Comparison of ENCODE assay signal across 8 mouse cellular contexts in the genomic region with DNA sequence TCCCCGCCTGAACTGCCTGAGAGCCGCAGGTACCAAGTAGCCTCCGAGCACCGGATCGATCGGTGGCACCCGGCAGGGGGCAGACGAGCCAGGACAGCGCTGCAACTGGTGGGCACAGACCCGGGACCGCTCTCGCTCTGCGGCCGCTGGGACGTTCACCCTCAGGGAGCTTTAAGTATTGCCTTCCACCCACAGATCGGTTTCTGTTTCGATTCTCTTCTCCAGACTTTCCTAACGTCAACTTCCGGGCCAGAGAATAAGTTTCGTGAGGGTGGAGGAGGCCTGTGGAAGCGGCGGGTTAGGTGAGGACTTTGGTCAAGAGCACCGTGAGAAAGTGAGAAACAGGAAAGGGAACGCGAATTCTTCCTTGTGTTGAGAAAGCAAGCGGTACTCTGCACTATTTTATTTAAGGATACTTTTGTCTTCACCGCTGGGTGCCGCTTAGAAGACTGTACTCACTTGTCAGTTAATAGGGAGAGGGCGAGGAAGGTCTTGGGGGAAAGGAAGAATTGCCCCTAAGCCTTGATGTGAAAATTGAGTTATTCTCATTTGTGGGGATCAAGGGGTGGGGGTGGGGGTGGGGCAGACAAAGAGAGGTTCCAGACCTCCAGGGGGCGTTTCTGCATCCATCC. TPM values are rescaled to one million over a fixed set of nuclear protein-coding genes. Genes with fewer than 3 reads are reported as not detected.
A peak's percentile ranks its signal among the peaks of the same experiment; 100 is the strongest.
DNase-seq lines count a peak whose midpoint lies in the region; ATAC-seq and TF ChIP-seq lines count a peak whose summit lies in the region.

A gene (minus strand): TSS at position 242 of the 632 bp plus-strand sequence.

- no peaks in the 10 kb centered on the region for H3K9me3 ChIP-seq in embryonic facial prominence, embryonic 11.5 days (replicated peaks; ENCODE audit: control insufficient read depth, low read length)
- H3K9me3 ChIP-seq in heart, embryonic 10.5 days = no peaks in the 10 kb centered on the region
- no peaks in the 10 kb centered on the region for H3K9me3 ChIP-seq in lung, postnatal 0 days (ENCODE audit: low read length)

- peak within 1 kb of the TSS; percentile 60 for H3K9ac ChIP-seq in embryonic facial prominence, embryonic 11.5 days (replicated peaks; ENCODE audit: low read length)
- H3K9ac ChIP-seq in lung, postnatal 0 days (replicated peaks; ENCODE audit: low read depth) = peak within 1 kb of the TSS; percentile 64

- peak; percentile 91 for ATAC-seq in embryonic facial prominence, embryonic 11.5 days (replicated peaks; ENCODE audit: insufficient number of reproducible peaks, low FRiP score, low TSS enrichment, low read depth)
- peak; percentile 93 for ATAC-seq in lung, postnatal 0 days

- peak; percentile 29 for DNase-seq in right cerebral cortex, adult 18-20 months
- DNase-seq in right cerebral cortex, postnatal 36 days (ENCODE audit: low spot score in 2 of 2) = no peak
- DNase-seq in embryonic facial prominence, embryonic 11.5 days (ENCODE audit: low spot score) = peak; percentile 73
- DNase-seq in heart, embryonic 10.5 days (ENCODE audit: low spot score) = peak; percentile 90
- DNase-seq in kidney, adult 9 months = peak; percentile 74
- DNase-seq in lung, postnatal 0 days (ENCODE audit: low spot score) = peak; percentile 96
- DNase-seq in ovary, adult 18-20 months (ENCODE audit: low spot score) = peak; percentile 39
- peak; percentile 85 for DNase-seq in thymus, postnatal 4 days

- H3K27ac ChIP-seq in embryonic facial prominence, embryonic 11.5 days (replicated peaks; ENCODE audit: low read depth, low read length) = no peak within 1 kb of the TSS
- peak within 1 kb of the TSS; percentile 87 for H3K27ac ChIP-seq in heart, embryonic 10.5 days
- peak within 1 kb of the TSS; percentile 94 for H3K27ac ChIP-seq in lung, postnatal 0 days (ENCODE audit: low read length)

- peak; percentile 66 for TF ChIP-seq CTCF in lung, postnatal 0 days (IDR thresholded peaks at IDR 0.05)

- H3K4me1 ChIP-seq in embryonic facial prominence, embryonic 11.5 days (ENCODE audit: control insufficient read depth, insufficient read depth, low read length) = no peaks in the 10 kb centered on the region
- H3K4me1 ChIP-seq in heart, embryonic 10.5 days = peaks cover 10% of the 10 kb centered on the region; the same call in 1 of the 2 replicates
- H3K4me1 ChIP-seq in lung, postnatal 0 days (ENCODE audit: insufficient read depth, low read depth, low read length) = peaks cover 9% of the 10 kb centered on the region; the same call in 1 of the 2 replicates

- no peaks in the 10 kb centered on the region for H3K36me3 ChIP-seq in embryonic facial prominence, embryonic 11.5 days (replicated peaks; ENCODE audit: control insufficient read depth, insufficient read depth, low read depth, low read length)
- H3K36me3 ChIP-seq in heart, embryonic 10.5 days = no peaks in the 10 kb centered on the region
- H3K36me3 ChIP-seq in lung, postnatal 0 days (ENCODE audit: insufficient read depth, low read length) = no peaks in the 10 kb centered on the region

- peak within 1 kb of the TSS; percentile 40 for H3K4me3 ChIP-seq in embryonic facial prominence, embryonic 11.5 days (ENCODE audit: low read depth, low read length)
- H3K4me3 ChIP-seq in heart, embryonic 10.5 days = peak within 1 kb of the TSS; percentile 66
- H3K4me3 ChIP-seq in lung, postnatal 0 days (ENCODE audit: low read depth, low read length) = peak within 1 kb of the TSS; percentile 71

- TF ChIP-seq EP300 in lung, postnatal 0 days (IDR thresholded peaks at IDR 0.05) = no peak

- H3K27me3 ChIP-seq in embryonic facial prominence, embryonic 11.5 days (ENCODE audit: control insufficient read depth, insufficient read depth, low read length) = no peaks in the 10 kb centered on the region
- H3K27me3 ChIP-seq in heart, embryonic 10.5 days (ENCODE audit: insufficient read depth, poor library complexity, severe bottlenecking) = no peaks in the 10 kb centered on the region
- no peaks in the 10 kb centered on the region for H3K27me3 ChIP-seq in lung, postnatal 0 days (replicated peaks; ENCODE audit: insufficient read depth, low read length)

- H3K4me2 ChIP-seq in embryonic facial prominence, embryonic 11.5 days (ENCODE audit: low read depth, low read length) = peak within 1 kb of the TSS; percentile 65
- peak within 1 kb of the TSS; percentile 78 for H3K4me2 ChIP-seq in lung, postnatal 0 days (replicated peaks; ENCODE audit: low read depth, low read length)

- WGBS in embryonic facial prominence, embryonic 11.5 days = 1% methylated on average over 30 of the region's 30 CpGs
- under 1% methylated on average over 30 of the region's 30 CpGs for WGBS in heart, embryonic 10.5 days
- 1% methylated on average over 30 of the region's 30 CpGs for WGBS in lung, postnatal 0 days

RNA-seq across cellular contexts. Expression of the gene that starts here (rescaled TPM):
- polyA plus RNA-seq in embryonic facial prominence, embryonic 11.5 days (2014; fragmentation: Nextera tagmentation; extraction: Ambion mirVana) = 0.87 and 1.7 TPM in 2 replicates
- polyA plus RNA-seq in heart, embryonic 10.5 days (2016; fragmentation: Nextera tagmentation; extraction: Ambion mirVana) = 0.93 and 1.0 TPM in 2 replicates
- 7.5 and 8.7 TPM in 2 replicates for polyA plus RNA-seq in lung, postnatal 0 days (2015; fragmentation: Nextera tagmentation; extraction: Ambion mirVana)

Comparison
In these comparisons a context has a peak if more than half of its experiments do, and no peak if none do; other contexts are left out.
1. DNase-seq: peak in right cerebral cortex, adult 18-20 months (single experiment), embryonic facial prominence, embryonic 11.5 days (single experiment), heart, embryonic 10.5 days (single experiment), kidney, adult 9 months (single experiment), lung, postnatal 0 days (single experiment), ovary, adult 18-20 months (single experiment) and thymus, postnatal 4 days (single experiment); none in right cerebral cortex, postnatal 36 days (0 of 2).
2. Peak in every context shown above with its lines, with median percentiles within 50 percentile points of each other: H3K4me3 ChIP-seq.